Mouse (Mus musculus) MEL (cell line): ENCODE measurements around the gene Srprb. TPM values are rescaled to one million over a fixed set of nuclear protein-coding genes. Genes with fewer than 3 reads are reported as not detected.

ENCODE experiments used
- DNase-seq: peaks from one replicate; pipeline ENCODE4 v3.0.0; 2011; ENCODE audit warnings: low read depth, low spot score
- H3K27ac ChIP-seq: 2 replicates; pipeline ENCODE4 v1.5.1; 2012; ENCODE audit warnings: low read depth, mild to moderate bottlenecking, control low read depth, low read length, moderate library complexity; ENCODE audit not compliant: control insufficient read depth
- H3K27me3 ChIP-seq, 2 experiments: fragments of 150-350 bp in 1 of 2; sonication (generic) in 1 of 2; 2 replicates each; pipeline ENCODE4 v1.6.1; 2012; ENCODE audit warnings: low read length in 2 of 2, mild to moderate bottlenecking in 2 of 2, improper control_type of control experiment in 1 of 2, moderate library complexity in 1 of 2; ENCODE audit not compliant: insufficient read depth in 2 of 2, control insufficient read depth in 1 of 2
- H3K36me3 ChIP-seq, 2 experiments: 2 replicates each; pipeline ENCODE4 v1.6.1; 2012 to 2014; ENCODE audit warnings: low read length in 2 of 2, improper control_type of control experiment in 1 of 2, inconsistent platforms in 1 of 2, mild to moderate bottlenecking in 1 of 2; ENCODE audit not compliant: insufficient read depth in 2 of 2, control insufficient read depth in 1 of 2
- H3K4me1 ChIP-seq, 2 experiments: fragments of 150-350 bp in 1 of 2; sonication (generic) in 1 of 2; 2 replicates each; pipeline ENCODE4 v1.6.1; 2012; ENCODE audit warnings: low read length in 2 of 2, improper control_type of control experiment in 1 of 2, mild to moderate bottlenecking in 1 of 2; ENCODE audit not compliant: insufficient read depth in 2 of 2, control insufficient read depth in 1 of 2
- H3K4me3 ChIP-seq, 2 experiments: fragments of 150-350 bp in 1 of 2; sonication (generic) in 1 of 2; 2 replicates each; pipeline ENCODE4 v1.5.1; 2012; ENCODE audit warnings: low read depth in 2 of 2, low read length in 2 of 2, mild to moderate bottlenecking in 2 of 2, moderate library complexity in 2 of 2, control low read depth in 1 of 2, improper control_type of control experiment in 1 of 2; ENCODE audit not compliant: control insufficient read depth in 1 of 2, insufficient read depth in 1 of 2
- H3K79me2 ChIP-seq: 2 replicates; pipeline ENCODE4 v1.6.1; 2012; ENCODE audit warnings: mild to moderate bottlenecking, low read length, moderate library complexity; ENCODE audit not compliant: control insufficient read depth, poor library complexity, insufficient read depth
- H3K9ac ChIP-seq: 2 replicates; pipeline ENCODE4 v1.6.1; 2012; ENCODE audit warnings: low read depth, mild to moderate bottlenecking, control low read depth, low read length, moderate library complexity; ENCODE audit not compliant: control insufficient read depth, poor library complexity, severe bottlenecking
- H3K9me3 ChIP-seq: fragments of 150-350 bp; sonication (generic); replicated peaks from 2 replicates; pipeline ENCODE4 v1.6.1; 2012; ENCODE audit warnings: mild to moderate bottlenecking, low read length, improper control_type of control experiment, moderate library complexity; ENCODE audit not compliant: insufficient read depth
- BHLHE40 ChIP-seq: IDR thresholded peaks from 2 replicates; pipeline ENCODE4 v1.6.1; 2012; ENCODE audit warnings: low read depth, mild to moderate bottlenecking, inconsistent platforms, low read length, improper control_type of control experiment, borderline replicate concordance
- CHD2 ChIP-seq: IDR thresholded peaks from 2 replicates; pipeline ENCODE4 v1.6.1; 2011; ENCODE audit warnings: low read length, improper control_type of control experiment
- CTCF ChIP-seq, 3 experiments: IDR thresholded peaks in 2 of 3; conservative IDR thresholded peaks in 1 of 3; 2 replicates each; pipeline ENCODE4 v1.5.1; 2011 to 2012; ENCODE audit warnings: low read length in 3 of 3, low read depth in 2 of 3, mild to moderate bottlenecking in 2 of 3, improper control_type of control experiment in 1 of 3, inconsistent platforms in 1 of 3, mixed read lengths in 1 of 3, moderate library complexity in 1 of 3; ENCODE audit not compliant: control insufficient read depth in 1 of 3, insufficient read depth in 1 of 3, poor library complexity in 1 of 3, severe bottlenecking in 1 of 3
- EP300 ChIP-seq, 2 experiments: IDR thresholded peaks; 2 replicates each; pipeline ENCODE4 v1.6.1; 2011; ENCODE audit warnings: improper control_type of control experiment in 2 of 2, low read length in 2 of 2, low read depth in 1 of 2, mild to moderate bottlenecking in 1 of 2
- ETS1 ChIP-seq: IDR thresholded peaks from 2 replicates; pipeline ENCODE4 v1.6.1; 2012; ENCODE audit warnings: low read depth, mild to moderate bottlenecking, inconsistent platforms, low read length, improper control_type of control experiment, moderate library complexity
- GABPA ChIP-seq: IDR thresholded peaks from 2 replicates; pipeline ENCODE4 v1.6.1; 2012; ENCODE audit warnings: low read depth, mild to moderate bottlenecking, inconsistent platforms, low read length, improper control_type of control experiment, moderate library complexity
- HCFC1 ChIP-seq: IDR thresholded peaks from 2 replicates; pipeline ENCODE4 v1.6.1; 2012; ENCODE audit warnings: low read depth, mild to moderate bottlenecking, inconsistent platforms, low read length, improper control_type of control experiment, moderate library complexity
- KAT2A ChIP-seq: conservative IDR thresholded peaks from 2 replicates; pipeline ENCODE4 v1.6.1; 2012; ENCODE audit warnings: low read depth, low read length, improper control_type of control experiment, inconsistent platforms
- MXI1 ChIP-seq: IDR thresholded peaks from 2 replicates; pipeline ENCODE4 v1.6.1; 2011; ENCODE audit warnings: mild to moderate bottlenecking, low read depth, low read length, improper control_type of control experiment
- MYC ChIP-seq: IDR thresholded peaks from 2 replicates; pipeline ENCODE4 v1.6.1; 2011; ENCODE audit warnings: low read depth, mild to moderate bottlenecking, low read length, improper control_type of control experiment, moderate library complexity
- NELFE ChIP-seq: IDR thresholded peaks from 2 replicates; pipeline ENCODE4 v1.6.1; 2011; ENCODE audit warnings: low read depth, low read length, improper control_type of control experiment
- NRF1 ChIP-seq: IDR thresholded peaks from 2 replicates; pipeline ENCODE4 v1.6.1; 2014; ENCODE audit warnings: low read depth, mild to moderate bottlenecking, inconsistent platforms, low read length, improper control_type of control experiment, moderate library complexity; ENCODE audit not compliant: poor library complexity, insufficient read depth, severe bottlenecking
- POLR2A ChIP-seq, 2 experiments: IDR thresholded peaks; 2 replicates each; pipeline ENCODE4 v1.6.1; 2011 to 2012; ENCODE audit warnings: low read length in 2 of 2, mild to moderate bottlenecking in 2 of 2, control low read depth in 1 of 2, improper control_type of control experiment in 1 of 2, low read depth in 1 of 2, moderate library complexity in 1 of 2; ENCODE audit not compliant: control insufficient read depth in 1 of 2, insufficient read depth in 1 of 2, poor library complexity in 1 of 2
- POLR2AphosphoS5 ChIP-seq: IDR thresholded peaks from 2 replicates; pipeline ENCODE4 v1.6.1; 2012; ENCODE audit warnings: low read depth, borderline replicate concordance, mild to moderate bottlenecking, inconsistent platforms, low read length, moderate library complexity, mixed read lengths
- RAD21 ChIP-seq: IDR thresholded peaks from 2 replicates; pipeline ENCODE4 v1.6.1; 2011; ENCODE audit warnings: mild to moderate bottlenecking, low read depth, low read length, improper control_type of control experiment
- SMC3 ChIP-seq: IDR thresholded peaks from 2 replicates; pipeline ENCODE4 v1.6.1; 2011; ENCODE audit warnings: low read depth, low read length, improper control_type of control experiment
- TAL1 ChIP-seq: IDR thresholded peaks from 2 replicates; pipeline ENCODE4 v1.6.1; 2012; ENCODE audit warnings: mild to moderate bottlenecking, inconsistent platforms, low read length, moderate library complexity, mixed read lengths
- TBP ChIP-seq: IDR thresholded peaks from 2 replicates; pipeline ENCODE4 v1.8.0; 2011; ENCODE audit warnings: low read depth, low read length, improper control_type of control experiment
- TCF12 ChIP-seq: IDR thresholded peaks from 2 replicates; pipeline ENCODE4 v1.6.1; 2014; ENCODE audit warnings: low read depth, mild to moderate bottlenecking, inconsistent platforms, low read length, improper control_type of control experiment, moderate library complexity
- UBTF ChIP-seq: IDR thresholded peaks from 2 replicates; pipeline ENCODE4 v1.6.1; 2012; ENCODE audit warnings: low read depth, mild to moderate bottlenecking, inconsistent platforms, low read length, improper control_type of control experiment, moderate library complexity, borderline replicate concordance; ENCODE audit not compliant: insufficient read depth
- USF1 ChIP-seq: IDR thresholded peaks from 2 replicates; pipeline ENCODE4 v1.6.1; 2014; ENCODE audit warnings: low read depth, mild to moderate bottlenecking, inconsistent platforms, low read length, improper control_type of control experiment, moderate library complexity
- USF2 ChIP-seq, 2 experiments: IDR thresholded peaks; 2 replicates each; pipeline ENCODE4 v1.6.1; 2011 to 2012; ENCODE audit warnings: improper control_type of control experiment in 2 of 2, low read length in 2 of 2, borderline replicate concordance in 1 of 2, inconsistent platforms in 1 of 2, low read depth in 1 of 2, mild to moderate bottlenecking in 1 of 2; ENCODE audit not compliant: insufficient read depth in 1 of 2
- ZNF384 ChIP-seq: IDR thresholded peaks from 2 replicates; pipeline ENCODE4 v1.6.1; 2012; ENCODE audit warnings: low read depth, mild to moderate bottlenecking, inconsistent platforms, low read length, improper control_type of control experiment
- polyA plus RNA-seq, 2 experiments: library from polyadenylated mRNA; stranded (reverse) in 1 of 2; unstranded in 1 of 2; fragments of >175 nt in 1 of 2; fragments of >200 nt in 1 of 2; gene quantifications; 2 replicates each; pipeline versions ENCODE4 v1.2.1 to v1.2.4; 2012; ENCODE audit warnings: low replicate concordance in 2 of 2, low read depth in 1 of 2; ENCODE audit not compliant: insufficient read length in 2 of 2, insufficient read depth in 1 of 2, missing spikeins in 1 of 2
- total RNA-seq: library from RNA; depleted of rRNA; stranded (reverse); fragments of 300-350 nt; gene quantifications from 2 replicates; pipeline ENCODE4 v1.2.3, GENCODE M21; 2012

The Srprb gene
- total and polyA plus RNA-seq, 3 experiments: 71.5 to 85.0 TPM; not detected in 1

DNA sequence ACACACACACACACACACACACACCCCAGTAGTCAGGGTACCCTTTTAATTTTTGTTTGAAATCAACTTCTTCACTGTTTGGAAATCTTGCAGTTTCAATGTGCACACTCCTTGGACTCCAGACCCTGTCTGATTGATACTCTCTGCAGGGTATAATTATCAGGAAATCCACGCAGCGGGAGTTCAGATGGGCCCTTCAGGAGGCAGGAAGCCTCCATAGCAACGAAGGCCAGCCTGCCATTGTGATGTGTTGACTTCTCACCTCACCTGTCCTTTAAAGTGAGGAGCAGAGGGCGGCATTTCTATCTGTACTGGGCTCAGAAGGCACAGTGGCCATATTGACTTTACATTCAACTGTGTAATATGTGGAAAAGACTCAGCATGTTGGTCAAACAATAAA lies 17.1 kb downstream of the Srprb start:
- no peak overlapping the region for H3K9ac ChIP-seq
- H3K79me2 ChIP-seq: no peaks in the 10 kb centered on the region
- no peak overlapping the region for H3K27ac ChIP-seq
- no peak for DNase-seq
- peaks cover 0 to 5% of the 10 kb centered on the region in 2 experiments; a peak in 1 of 4 replicates for H3K4me1 ChIP-seq
- H3K36me3 ChIP-seq: peaks cover 0 to 5% of the 10 kb centered on the region in 2 experiments; a peak in 3 of 4 replicates
- no peak overlapping the region for H3K4me3 ChIP-seq
- H3K9me3 ChIP-seq: no peaks in the 10 kb centered on the region
- H3K27me3 ChIP-seq: no peaks in the 10 kb centered on the region
- TF ChIP-seq RAD21 (no peak), EP300 (IDR thresholded peaks at IDR 0.05; ENCODE audit: low read depth in 1 of 2, low read length in 2 of 2) (no peak), TBP (no peak), CHD2 (no peak), NRF1 (no peak), CTCF (IDR thresholded peaks at IDR 0.05 in 2 of 3, conservative IDR thresholded peaks at IDR 0.05 in 1 of 3; ENCODE audit: control insufficient read depth in 1 of 3, insufficient read depth in 1 of 3, low read depth in 2 of 3, low read length in 3 of 3, poor library complexity in 1 of 3, severe bottlenecking in 1 of 3) (no peak), ZNF384 (no peak), TAL1 (no peak), POLR2A (IDR thresholded peaks at IDR 0.05; ENCODE audit: control insufficient read depth in 1 of 2, insufficient read depth in 1 of 2, low read depth in 1 of 2, low read length in 2 of 2, poor library complexity in 1 of 2) (no peak), BHLHE40 (no peak)

DNA sequence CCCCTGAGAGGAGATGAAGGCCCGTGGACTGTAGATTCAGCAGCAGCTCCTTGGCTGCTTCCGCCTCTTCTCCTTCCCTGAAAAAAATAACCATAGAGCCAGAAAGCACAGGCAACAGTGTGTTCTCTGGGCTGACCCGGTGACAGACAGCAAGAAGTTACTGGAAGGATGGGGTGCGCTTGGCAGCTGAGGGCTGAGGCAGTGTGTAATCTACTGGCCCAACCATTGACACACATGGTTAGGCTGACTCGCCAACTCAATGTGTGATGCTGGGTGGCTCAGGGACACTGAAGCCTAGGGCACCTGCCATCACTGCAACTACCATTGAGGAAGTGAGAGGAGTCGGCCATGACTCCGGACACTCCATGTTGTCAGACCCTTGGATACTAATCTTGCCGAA lies 20.1 kb downstream of the Srprb start:
- DNase-seq: peak; percentile 22
- H3K4me1 ChIP-seq: peaks cover 0 to 5% of the 10 kb centered on the region in 2 experiments; a peak in 1 of 4 replicates
- peaks cover 0 to 4% of the 10 kb centered on the region in 2 experiments; a peak in 1 of 4 replicates for H3K36me3 ChIP-seq
- no peaks in the 10 kb centered on the region for H3K27me3 ChIP-seq
- no peak for TF ChIP-seq POLR2AphosphoS5
- no peak for TF ChIP-seq TCF12
- H3K27ac ChIP-seq: no peak overlapping the region
- no peak overlapping the region for H3K4me3 ChIP-seq
- H3K79me2 ChIP-seq: no peaks in the 10 kb centered on the region
- peak overlapping the region; percentile 29; the same call in 1 of the 2 replicates for H3K9ac ChIP-seq
- no peaks in the 10 kb centered on the region for H3K9me3 ChIP-seq

DNA sequence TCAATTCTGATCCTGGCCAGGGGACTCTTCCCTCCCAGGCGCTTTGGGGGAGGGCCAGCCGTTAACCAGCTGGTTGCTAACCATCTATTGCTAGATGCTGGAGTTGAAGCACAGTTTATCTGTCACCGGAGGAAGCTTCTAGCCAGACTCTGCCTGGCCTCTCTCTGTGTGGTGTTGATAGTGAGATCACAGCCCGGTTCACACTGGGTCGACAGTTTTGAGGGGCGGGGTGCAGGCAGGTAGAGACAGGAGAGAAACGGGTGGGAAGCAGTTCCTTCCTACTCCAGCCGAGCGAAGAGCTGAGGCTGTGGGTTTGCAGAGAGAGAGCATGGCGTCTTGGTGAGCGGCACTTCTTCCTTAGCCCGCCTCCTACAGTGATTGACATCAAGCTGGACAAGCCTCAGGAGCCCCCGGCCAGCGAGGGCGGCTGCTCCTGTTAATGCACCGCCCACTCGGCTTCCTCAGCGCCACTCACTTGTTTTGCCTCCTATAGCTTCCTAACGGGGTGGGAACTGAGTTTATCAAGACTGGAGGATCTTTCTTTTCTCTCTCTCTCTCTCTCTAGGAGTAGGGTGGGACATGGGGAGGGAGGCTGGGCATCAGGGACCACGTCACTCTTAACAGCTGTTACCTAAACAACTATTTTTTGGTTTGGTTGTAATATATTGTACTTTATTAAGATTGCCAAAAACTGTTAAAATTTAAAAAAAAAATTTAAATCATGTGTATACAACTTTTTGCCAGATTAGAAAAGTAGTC lies 21.0 kb downstream of the Srprb start:
- H3K27me3 ChIP-seq: no peaks in the 10 kb centered on the region
- peak; percentile 95 for DNase-seq
- peak overlapping the region; percentile 65 to 67 for H3K4me3 ChIP-seq
- peaks cover 0 to 4% of the 10 kb centered on the region in 2 experiments; a peak in 1 of 4 replicates for H3K36me3 ChIP-seq
- H3K27ac ChIP-seq: peak overlapping the region; percentile 76
- H3K9me3 ChIP-seq: no peaks in the 10 kb centered on the region
- peak overlapping the region; percentile 70 for H3K9ac ChIP-seq
- H3K4me1 ChIP-seq: peaks cover 0 to 5% of the 10 kb centered on the region in 2 experiments; a peak in 1 of 4 replicates
- no peaks in the 10 kb centered on the region for H3K79me2 ChIP-seq
- TF ChIP-seq HCFC1 (peak; percentile 61; the same call in 1 of the 2 replicates), NELFE (peak; percentile 47; the same call in 1 of the 2 replicates), GABPA (no peak), MXI1 (0 out of 2 replicates have a peak, but pooled peaks have one; percentile 58), UBTF (no peak), TAL1 (0 out of 2 replicates have a peak, but pooled peaks have one; percentile 4), MYC (no peak), USF2 (IDR thresholded peaks at IDR 0.05; ENCODE audit: borderline replicate concordance in 1 of 2, insufficient read depth in 1 of 2, low read depth in 1 of 2, low read length in 2 of 2) (no peak), USF1 (no peak), EP300 (IDR thresholded peaks at IDR 0.05; ENCODE audit: low read depth in 1 of 2, low read length in 2 of 2) (0 out of 4 replicates have a peak, but pooled peaks of 1 of the 2 experiments have one; percentile 10), ETS1 (peak; percentile 63), BHLHE40 (no peak), KAT2A (no peak), SMC3 (no peak)
